Mouse (Mus musculus) inflammation-experienced regulatory T-cells, adult 6 months (primary cell): Measurements from ENCODE around the gene Polr3g. TPM values are rescaled to one million over a fixed set of nuclear protein-coding genes. Genes with fewer than 3 reads are reported as not detected.
A peak's percentile ranks its signal among the peaks of the same experiment; 100 is the strongest.
"Not testable (repeated sequence)": the region's sequence is repeated elsewhere in the genome, so short reads cannot be mapped to it uniquely, and the experiment has no call there.

Experiments
- ATAC-seq: one replicate; pipeline ENCODE4 v1.8.0; 2017
- polyA plus RNA-seq, 3 experiments: library from polyadenylated mRNA; unstranded; fragments of 100-300 nt; shearing (Covaris generic); gene quantifications; one replicate each; pipeline ENCODE4 v1.2.1; 2017

The Polr3g gene
- polyA plus RNA-seq, 3 experiments from 2014 or later: 8.5 to 9.9 (median 9.3) TPM

GRCm38 (mm10) chr13:81684884-81685283, 25.9 kb downstream of the Polr3g start:
- peak; percentile 86 for ATAC-seq

- ATAC-seq: no peak
Measured at GRCm38 (mm10) chr13:81684258-81684657, 26.6 kb downstream of the Polr3g start.

GRCm38 (mm10) chr13:81683107-81683506, 27.7 kb downstream of the Polr3g start:
- ATAC-seq: no peak

- ATAC-seq: peak; percentile 41
Measured at GRCm38 (mm10) chr13:81675333-81675732, 35.5 kb downstream of the Polr3g start.

- ATAC-seq: no peak
Measured at GRCm38 (mm10) chr13:81667713-81668112, 43.1 kb downstream of the Polr3g start.

- ATAC-seq: no peak
Measured at GRCm38 (mm10) chr13:81664331-81664698, 46.5 kb downstream of the Polr3g start.

GRCm38 (mm10) chr13:81663566-81664330, 47.1 kb downstream of the Polr3g start:
- no peak for ATAC-seq

GRCm38 (mm10) chr13:81658053-81658752, 52.6 kb downstream of the Polr3g start:
- peak; percentile 8 for ATAC-seq

GRCm38 (mm10) chr13:81657351-81658052, 53.3 kb downstream of the Polr3g start, which contains the start of gene Lysmd3:
Gene Lysmd3, plus strand, starts transcription at chr13:81657663.
- ATAC-seq: peak; percentile 90

- ATAC-seq: peak; percentile 10
Measured at GRCm38 (mm10) chr13:81657008-81657350, 53.8 kb downstream of the Polr3g start.

GRCm38 (mm10) chr13:81656091-81656850, 54.5 kb downstream of the Polr3g start:
- no peak for ATAC-seq

GRCm38 (mm10) chr13:81650382-81650781, 60.4 kb downstream of the Polr3g start:
- not testable (repeated sequence) for ATAC-seq

- ATAC-seq: no peak
Measured at GRCm38 (mm10) chr13:81646348-81646747, 64.5 kb downstream of the Polr3g start.

- no peak for ATAC-seq
Measured at GRCm38 (mm10) chr13:81644047-81644565, 66.7 kb downstream of the Polr3g start.

GRCm38 (mm10) chr13:81642491-81643149, 68.2 kb downstream of the Polr3g start:
- ATAC-seq: no peak

GRCm38 (mm10) chr13:81641289-81642045, 69.3 kb downstream of the Polr3g start:
- ATAC-seq: peak; percentile 71

- ATAC-seq: no peak
Measured at GRCm38 (mm10) chr13:81640881-81641280, 69.9 kb downstream of the Polr3g start.

GRCm38 (mm10) chr13:81639624-81640023, 71.2 kb downstream of the Polr3g start:
- no peak for ATAC-seq

GRCm38 (mm10) chr13:81632720-81633415, 77.9 kb downstream of the Polr3g start, which contains the start of gene Adgrv1:
Gene Adgrv1, minus strand, starts transcription at chr13:81633154.
- ATAC-seq: no peak

- no peak for ATAC-seq
Measured at GRCm38 (mm10) chr13:81630566-81630965, 80.2 kb downstream of the Polr3g start.
